Mouse (Mus musculus): Measurements from ENCODE around the gene Tcp11l1.

DNA sequence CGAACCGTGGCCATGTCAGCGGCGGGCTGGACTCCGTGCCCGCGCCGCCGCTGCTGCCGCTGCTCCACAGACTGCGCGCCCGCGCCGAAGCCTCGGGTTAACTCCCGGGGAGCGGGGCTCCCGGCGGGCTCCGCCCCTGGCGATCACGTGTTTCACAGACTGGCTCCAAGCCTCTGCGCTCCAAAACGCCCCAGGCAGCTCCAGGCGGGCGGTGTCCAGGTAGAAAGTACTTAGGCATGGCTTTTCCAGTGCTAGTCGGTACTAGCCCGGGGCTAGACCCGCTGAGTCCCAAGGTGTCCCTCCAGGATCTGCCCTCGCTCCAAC, 30.7 kb upstream of the Tcp11l1 start, which contains the start of gene Depdc7:
- TF ChIP-seq CTCF (IDR thresholded peaks at IDR 0.05; ENCODE audit: low read depth) (no peak), EP300 (IDR thresholded peaks at IDR 0.05; ENCODE audit: low read depth) (no peak)
